Mouse (Mus musculus) layer of hippocampus, postnatal 14 days (tissue): Measurements from ENCODE around the gene Slc25a20. TPM values are rescaled to one million over a fixed set of nuclear protein-coding genes. Genes with fewer than 3 reads are reported as not detected.

Experiments used
- DNase-seq, 2 experiments: peaks; one replicate each; pipeline ENCODE4 v3.0.0; 2021 to 2022; ENCODE audit warnings: low spot score in 2 of 2, mixed read lengths in 1 of 2
- total RNA-seq, 2 experiments: library from RNA; stranded (reverse); gene quantifications; 2 replicates each; pipeline ENCODE4 v1.2.3; 2021

The Slc25a20 gene
- total RNA-seq, 2 experiments from 2014 or later, result 19.6 to 26.3 TPM

GRCm38 (mm10) chr9:108686475-108686887 is 24.6 kb downstream of the Slc25a20 start:
- DNase-seq, result no peak

GRCm38 (mm10) chr9:108687181-108687580 is 25.3 kb downstream of the Slc25a20 start:
- no peak for DNase-seq

DNA sequence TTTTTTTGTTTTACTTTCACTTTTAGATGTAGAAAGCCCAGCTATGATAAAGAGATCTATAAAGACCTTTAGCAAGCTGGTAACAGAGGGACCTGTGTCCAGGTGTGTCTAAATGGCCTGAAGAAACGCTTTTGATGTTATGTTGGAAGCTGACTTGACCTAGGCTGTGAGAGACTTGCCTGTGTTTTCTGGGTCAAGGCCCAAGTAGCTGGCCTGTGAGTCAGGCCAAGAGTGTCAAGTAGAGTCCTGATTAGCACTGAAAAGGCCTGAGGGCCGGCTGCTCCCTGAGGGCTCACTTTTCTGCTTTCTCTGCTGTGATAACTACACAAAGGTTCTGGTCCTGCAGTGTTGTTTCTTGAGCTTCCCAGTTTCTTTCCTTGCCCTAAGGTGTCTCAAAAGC is 25.8 kb downstream of the Slc25a20 start:
- no peak for DNase-seq

DNA sequence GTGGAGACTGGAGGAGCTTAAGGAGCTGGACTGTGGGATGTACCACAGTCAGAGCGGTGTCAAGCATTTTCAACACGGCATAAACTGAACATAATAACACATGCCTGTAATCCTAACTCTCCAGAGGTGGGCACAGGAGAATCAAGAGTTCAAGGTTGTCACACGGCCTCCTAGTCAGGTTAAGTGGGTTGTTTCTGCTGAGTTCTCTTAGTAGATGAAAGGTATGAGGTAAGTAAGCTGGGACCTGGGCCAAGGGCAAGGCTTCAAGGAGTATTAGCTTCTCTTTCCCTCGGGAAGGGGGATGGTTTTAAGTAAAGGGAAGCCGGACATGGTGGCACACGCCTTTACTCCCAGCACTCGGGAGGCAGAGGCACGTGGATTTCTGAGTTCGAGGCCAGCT is 26.6 kb downstream of the Slc25a20 start:
- no peak for DNase-seq

DNA sequence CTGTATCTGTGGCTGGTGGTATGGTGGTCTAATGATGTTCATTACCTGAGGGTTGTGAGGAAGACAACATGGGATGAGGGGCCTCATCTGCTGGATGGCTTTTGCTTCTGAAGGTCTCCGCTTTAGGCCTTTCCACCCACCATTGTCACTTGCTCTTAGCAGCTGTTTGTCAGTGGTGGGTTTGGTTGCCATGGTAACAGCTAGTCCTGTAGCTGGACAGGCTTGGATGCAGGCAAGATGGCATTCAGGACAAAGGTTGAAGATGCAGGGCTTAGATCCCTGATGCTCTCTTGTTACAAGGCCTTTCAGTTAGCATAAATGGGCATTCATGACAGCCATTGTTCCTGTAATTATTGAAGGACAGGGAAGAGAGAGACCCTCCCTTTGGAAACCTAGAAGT is 27.2 kb downstream of the Slc25a20 start, which contains the start of gene Prkar2a:
Gene Prkar2a, plus strand, starts transcription at position 209 of the 400 bp plus-strand sequence.
- DNase-seq, result no peak

DNA sequence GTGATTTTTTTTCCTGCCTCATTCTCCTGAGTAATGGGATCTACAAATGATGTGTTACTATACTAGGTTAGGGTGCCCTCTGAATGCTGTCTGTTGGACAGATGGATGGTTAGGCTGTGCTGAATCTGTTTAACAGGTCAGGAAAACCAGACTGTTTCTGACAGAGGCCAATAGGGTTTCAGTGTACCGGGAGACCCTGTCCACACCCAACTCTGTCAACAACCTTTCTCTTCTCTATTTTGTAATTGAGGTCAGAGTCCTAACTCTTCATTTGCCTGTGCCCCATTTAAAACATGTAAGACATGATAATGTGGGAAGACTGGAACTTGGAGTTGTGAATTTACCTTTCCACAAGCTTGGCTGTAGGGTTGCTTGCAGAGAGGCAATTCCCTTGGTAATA is 28.1 kb downstream of the Slc25a20 start:
- no peak for DNase-seq

DNA sequence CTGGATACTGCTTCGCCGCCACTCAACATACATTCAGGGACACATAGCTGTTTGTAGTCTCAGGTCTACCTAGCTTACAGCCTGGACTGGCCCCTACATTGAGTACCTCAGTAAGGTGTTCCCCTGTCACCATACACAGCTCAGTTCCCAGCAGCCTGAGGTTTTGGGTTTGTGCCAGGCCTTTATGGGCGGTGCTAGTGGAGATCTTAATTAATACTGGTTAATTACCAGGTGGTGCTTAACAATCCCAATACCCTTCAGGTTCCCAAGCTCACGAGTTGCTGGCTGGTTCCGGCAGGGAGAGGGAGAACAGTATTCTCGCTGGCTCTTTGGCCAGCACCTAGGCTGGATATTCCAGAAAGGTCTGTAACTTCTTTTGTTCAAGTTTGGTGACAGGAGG is 29.0 kb downstream of the Slc25a20 start:
- no peak for DNase-seq

GRCm38 (mm10) chr9:108691371-108691770 is 29.5 kb downstream of the Slc25a20 start:
- peak; percentile 8 to 19 for DNase-seq

DNA sequence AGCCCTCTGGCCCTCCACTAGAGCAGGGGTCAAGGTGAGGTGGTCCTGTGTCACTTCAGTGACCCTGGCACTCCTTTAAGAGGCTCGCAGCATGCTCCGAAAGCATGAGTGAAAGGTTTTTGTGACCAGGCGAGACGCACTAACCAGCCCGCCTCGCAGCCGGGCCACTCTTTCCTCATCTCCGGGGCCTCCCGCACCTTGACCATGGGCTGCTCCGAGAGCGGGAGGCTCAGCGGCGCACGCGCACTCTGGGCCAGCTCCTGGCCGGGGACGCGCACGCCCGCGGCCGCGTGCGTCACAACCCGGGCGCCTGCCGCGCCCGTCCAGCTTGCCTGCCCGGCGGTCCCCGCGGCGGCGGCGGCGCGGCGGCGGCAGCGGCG is 29.9 kb downstream of the Slc25a20 start:
- DNase-seq, result peak; percentile 78 to 85

DNA sequence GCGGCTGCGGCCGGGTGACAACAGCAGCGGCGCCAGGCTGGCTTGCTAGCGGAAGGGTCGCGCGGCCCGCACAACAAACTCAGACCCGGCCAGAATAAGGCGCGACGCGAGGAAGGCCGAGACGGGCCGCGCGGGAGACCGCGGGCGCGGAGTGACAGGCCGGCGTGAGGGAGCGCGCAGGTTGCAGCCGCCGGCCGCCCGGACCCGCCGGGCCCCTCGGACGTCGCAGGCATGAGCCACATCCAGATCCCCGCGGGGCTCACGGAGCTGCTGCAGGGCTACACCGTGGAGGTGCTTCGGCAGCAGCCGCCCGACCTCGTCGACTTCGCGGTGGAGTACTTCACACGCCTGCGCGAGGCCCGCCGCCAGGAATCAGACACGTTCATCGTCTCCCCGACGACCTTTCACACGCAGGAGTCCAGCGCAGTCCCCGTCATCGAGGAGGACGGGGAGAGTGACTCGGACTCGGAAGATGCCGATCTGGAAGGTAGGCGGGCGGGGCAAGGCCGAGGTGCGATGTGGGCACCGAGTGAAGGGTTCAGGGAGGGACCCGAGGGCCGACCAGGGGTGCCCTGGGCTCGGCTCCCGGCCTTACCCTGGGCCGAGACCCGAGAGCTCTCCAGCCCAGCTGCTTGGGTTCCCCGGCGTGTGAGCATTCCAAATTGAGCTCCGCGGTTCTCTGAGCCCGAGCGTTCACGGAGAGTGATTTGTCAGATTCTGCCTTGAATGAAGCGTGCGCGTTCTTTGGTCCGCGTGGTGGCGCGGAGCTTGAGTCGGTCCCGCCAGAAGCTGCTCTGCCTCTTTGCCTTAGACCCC is 30.5 kb downstream of the Slc25a20 start:
- DNase-seq, result peak; percentile 66 to 74

DNA sequence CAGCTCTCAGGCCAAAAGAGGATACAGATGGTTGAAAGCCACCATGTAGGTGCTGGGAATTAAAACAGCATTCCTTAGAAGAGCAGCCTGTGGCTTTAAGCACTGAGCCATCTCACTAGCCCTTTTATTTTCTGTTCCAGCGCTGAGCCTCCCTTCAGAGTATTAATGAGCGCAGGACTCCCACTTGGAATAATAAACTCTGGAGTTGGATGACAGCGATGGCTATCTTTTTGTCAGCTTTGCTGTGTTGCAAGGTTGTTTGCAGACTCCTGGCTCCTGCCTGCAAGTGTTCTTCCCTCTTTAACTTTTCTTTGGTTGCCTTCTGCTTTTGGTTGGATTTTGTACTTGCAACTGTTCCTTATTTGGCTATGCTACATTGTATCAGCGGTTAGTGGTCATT is 32.1 kb downstream of the Slc25a20 start:
- peak in 1 of 2 experiments; percentile 29 for DNase-seq

GRCm38 (mm10) chr9:108694533-108694932 is 32.6 kb downstream of the Slc25a20 start:
- no peak for DNase-seq

DNA sequence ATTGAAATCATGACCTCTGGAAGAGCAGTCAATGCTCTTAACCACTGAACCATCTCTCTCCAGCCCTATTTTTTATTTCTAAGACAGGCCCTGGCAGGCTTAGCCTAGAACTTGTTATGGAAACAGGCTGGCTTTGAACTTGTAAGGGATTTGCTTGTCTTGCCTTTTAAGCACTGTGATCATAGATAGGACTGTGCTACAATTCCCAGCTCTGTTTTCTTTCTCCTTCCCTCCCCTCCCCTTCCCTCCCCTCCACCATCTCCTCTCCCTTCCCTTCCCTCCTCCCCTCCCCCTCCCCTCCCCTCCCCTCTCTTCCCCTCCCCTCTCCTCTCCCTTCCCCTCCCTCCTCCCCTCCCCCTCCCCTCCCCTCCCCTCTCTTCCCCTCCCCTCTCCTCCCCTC is 40.6 kb downstream of the Slc25a20 start:
- DNase-seq, result no peak

- no peak for DNase-seq
Measured at GRCm38 (mm10) chr9:108703373-108704110, 41.7 kb downstream of the Slc25a20 start.

- DNase-seq, result no peak
Measured at GRCm38 (mm10) chr9:108704591-108704990, 42.7 kb downstream of the Slc25a20 start.

DNA sequence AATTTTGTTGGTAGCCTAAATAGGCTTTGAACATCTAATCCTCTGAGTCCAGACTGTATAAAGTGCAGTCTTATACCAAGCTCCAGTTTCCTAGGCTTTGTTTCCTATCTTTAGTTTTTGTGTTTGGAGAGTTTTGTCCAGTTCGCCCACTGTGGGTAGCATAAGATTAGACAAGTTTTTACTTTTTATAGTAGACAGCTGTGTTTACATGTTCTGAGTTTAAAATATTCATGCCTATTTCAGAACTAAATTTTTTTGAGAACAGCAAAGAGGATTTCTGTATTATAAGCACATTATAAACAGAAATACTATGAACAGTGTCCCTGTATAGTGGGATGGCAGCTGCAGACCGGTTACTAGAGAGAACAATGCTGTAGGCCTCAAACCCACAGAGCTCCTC is 45.3 kb downstream of the Slc25a20 start:
- DNase-seq, result no peak

- no peak for DNase-seq
Measured at GRCm38 (mm10) chr9:108708833-108709232, 46.9 kb downstream of the Slc25a20 start.

DNA sequence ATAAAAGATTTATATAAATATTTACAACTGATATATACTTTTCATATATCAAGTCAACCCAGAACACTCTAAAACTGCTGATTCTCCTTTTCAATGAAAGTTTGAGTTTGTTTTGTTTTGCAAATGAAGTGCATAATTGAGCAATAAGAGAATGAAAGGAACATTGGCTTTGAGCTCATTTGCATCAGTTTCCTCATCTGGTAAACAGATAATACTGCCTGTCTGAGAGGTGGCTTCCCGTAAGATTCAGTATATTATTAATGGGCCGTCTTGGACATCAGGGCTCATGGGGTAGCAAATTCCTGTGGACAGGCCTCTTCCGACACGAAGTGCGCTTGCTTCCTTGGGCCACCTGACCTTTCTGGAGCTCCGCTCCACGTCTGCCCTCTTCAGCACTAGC is 48.9 kb downstream of the Slc25a20 start:
- no peak for DNase-seq

DNA sequence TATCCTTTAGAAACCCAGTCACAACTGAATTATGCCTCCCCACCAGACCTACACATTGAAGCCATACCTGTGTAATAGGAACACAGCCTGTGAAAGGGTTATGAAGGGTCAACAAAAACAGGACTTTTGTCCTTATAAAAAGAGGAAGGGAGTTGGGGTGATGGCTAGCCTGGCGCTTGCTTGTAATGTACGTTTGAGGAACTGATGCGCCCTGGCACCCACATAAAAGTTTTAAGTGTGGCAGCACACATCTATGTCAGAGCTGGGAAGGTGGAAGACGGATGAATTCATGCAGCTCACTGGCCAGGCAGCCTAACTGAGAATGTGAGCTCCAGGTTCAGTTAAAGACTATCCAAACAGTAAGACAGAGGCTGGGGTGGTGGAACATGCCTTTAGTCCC is 54.3 kb downstream of the Slc25a20 start:
- DNase-seq, result no peak

- no peak for DNase-seq
Measured at GRCm38 (mm10) chr9:108723751-108724150, 61.9 kb downstream of the Slc25a20 start.

DNA sequence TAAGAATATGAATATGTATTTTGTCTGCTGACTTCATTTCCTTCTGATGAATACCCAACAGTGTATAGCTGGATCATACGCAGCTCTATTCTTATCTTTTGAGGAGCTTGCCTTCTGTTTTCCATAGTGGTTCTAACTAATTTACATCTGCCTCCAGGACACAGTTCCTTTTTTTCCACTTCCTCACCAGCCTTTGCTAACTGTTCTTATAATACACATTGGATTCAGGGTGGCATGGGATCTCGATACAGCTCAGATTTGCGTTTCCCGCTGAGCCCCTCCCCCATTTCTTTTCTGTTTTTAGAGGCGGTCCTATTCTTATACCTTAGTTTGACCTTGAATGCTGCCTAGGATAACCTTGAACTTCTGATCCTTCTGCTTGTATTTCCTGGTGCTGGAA is 64.2 kb downstream of the Slc25a20 start:
- DNase-seq, result peak in 1 of 2 experiments; percentile 28

DNA sequence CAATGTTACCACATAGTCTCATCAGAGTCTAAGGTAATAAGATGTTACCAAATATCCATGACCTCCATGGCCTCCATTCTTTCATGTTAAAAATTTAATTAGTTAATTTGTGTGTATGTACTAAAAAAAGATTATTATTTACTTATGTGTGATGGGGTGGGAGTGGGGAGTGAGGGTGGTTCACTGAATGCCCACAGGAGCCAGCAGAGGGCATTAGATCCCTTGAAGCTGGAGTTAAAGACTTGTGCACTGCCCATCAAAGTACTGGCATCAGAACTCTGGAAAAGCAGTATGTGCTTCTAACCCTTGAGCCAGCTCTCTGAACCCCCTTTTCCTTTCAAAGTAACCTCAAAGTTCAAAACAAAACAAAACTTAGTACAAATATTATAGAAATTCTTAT is 67.2 kb downstream of the Slc25a20 start:
- DNase-seq, result no peak
